Mouse (Mus musculus) megakaryocyte, embryonic 14.5 days (primary cell): ENCODE measurements around the gene Palmd.

Experiments
- FLI1 ChIP-seq: IDR thresholded peaks from 2 replicates; pipeline ENCODE4 v1.6.1; 2012; ENCODE audit warnings: low read length, inconsistent platforms, mixed read lengths
- GATA1 ChIP-seq: IDR thresholded peaks from 3 replicates; pipeline ENCODE4 v1.6.1; 2012; ENCODE audit warnings: mixed read lengths, low read length, inconsistent platforms, borderline replicate concordance

GRCm38 (mm10) chr3:117006636-117007035, 37.8 kb upstream of the Palmd start:
- TF ChIP-seq GATA1 = no peak
- TF ChIP-seq FLI1 = no peak
